Mouse (Mus musculus) midbrain, embryonic 11.5 days (tissue): ENCODE data around the gene Stx11. TPM values are rescaled to one million over a fixed set of nuclear protein-coding genes. Genes with fewer than 3 reads are reported as not detected.

Experiments used
- ATAC-seq: fragments of 200-750 bp; cut with Nextera tagmentation; 2 replicates; pipeline ENCODE4 v1.8.0; 2017; ENCODE audit warnings: moderate TSS enrichment, moderate library complexity; ENCODE audit not compliant: low FRiP score
- DNase-seq: peaks from one replicate; pipeline ENCODE4 v3.0.0; 2015; ENCODE audit warnings: low spot score; ENCODE audit errors: missing footprints
- H3K27ac ChIP-seq: fragments of 300-500 bp; sonication (generic); 2 replicates; pipeline ENCODE4 v1.5.1; 2014; ENCODE audit warnings: low read depth, low read length
- H3K27me3 ChIP-seq: fragments of 300-500 bp; sonication (generic); 2 replicates; pipeline ENCODE4 v1.6.1; 2014; ENCODE audit warnings: mild to moderate bottlenecking, low read length, moderate library complexity, mixed read lengths; ENCODE audit not compliant: control insufficient read depth, insufficient read depth
- H3K36me3 ChIP-seq: fragments of 300-500 bp; sonication (generic); 2 replicates; pipeline ENCODE4 v1.6.1; 2014; ENCODE audit warnings: mild to moderate bottlenecking, low read length, moderate library complexity, mixed read lengths; ENCODE audit not compliant: control insufficient read depth, insufficient read depth
- H3K4me1 ChIP-seq: fragments of 300-500 bp; sonication (generic); 2 replicates; pipeline ENCODE4 v1.6.1; 2014; ENCODE audit warnings: low read length; ENCODE audit not compliant: control insufficient read depth, insufficient read depth
- H3K4me2 ChIP-seq: fragments of 300-500 bp; sonication (generic); 2 replicates; pipeline ENCODE4 v1.6.1; 2014; ENCODE audit warnings: mild to moderate bottlenecking, moderate library complexity
- H3K4me3 ChIP-seq: fragments of 300-500 bp; sonication (generic); 2 replicates; pipeline ENCODE4 v1.5.1; 2014; ENCODE audit warnings: low read depth, low read length
- H3K9ac ChIP-seq: fragments of 300-500 bp; sonication (generic); 2 replicates; pipeline ENCODE4 v1.6.1; 2014; ENCODE audit warnings: low read length
- H3K9me3 ChIP-seq: fragments of 300-500 bp; sonication (generic); 2 replicates; pipeline ENCODE4 v1.6.1; 2016; ENCODE audit warnings: low read length; ENCODE audit not compliant: control insufficient read depth
- WGBS: fragments of 180-500 bp; shearing (Covaris S2); extraction: QIAGEN DNeasy Blood & Tissue Kit; methylation state at CpG from one replicate; pipeline ENCODE4 v1.1.7; 2014; 5-methylcytosine and 5-hydroxymethylcytosine counted together
- polyA plus RNA-seq: library from polyadenylated mRNA; unstranded; fragments of >200 nt; fragmentation: Nextera tagmentation; extraction: Ambion mirVana; gene quantifications from 2 replicates; pipeline ENCODE4 v1.2.1, GENCODE M21; 2014

The Stx11 gene
- polyA plus RNA-seq, 1 experiment from 2014 or later: 2.0 TPM

GRCm38 (mm10) chr10:12928193-12928592, 35.9 kb downstream of the Stx11 start:
- no peak for ATAC-seq
- H3K36me3 ChIP-seq: no peaks in the 10 kb centered on the region
- no peaks in the 10 kb centered on the region for H3K9me3 ChIP-seq
- DNase-seq: peak; percentile 35
- H3K4me3 ChIP-seq: no peak overlapping the region
- H3K4me1 ChIP-seq: peaks cover 5% of the 10 kb centered on the region
- no peak overlapping the region for H3K27ac ChIP-seq
- no peak overlapping the region for H3K4me2 ChIP-seq
- WGBS: 90% methylated on average over 6 of the region's 6 CpGs
- H3K9ac ChIP-seq: no peak overlapping the region
- no peaks in the 10 kb centered on the region for H3K27me3 ChIP-seq

- peak; percentile 100 for DNase-seq
- Histone ChIP-seq H3K4me1 (peaks cover 6% of the 10 kb centered on the region), H3K9ac (peak overlapping the region; percentile 76), H3K27me3 (no peaks in the 10 kb centered on the region), H3K4me2 (peak overlapping the region; percentile 52), H3K27ac (peak overlapping the region; percentile 81), H3K9me3 (no peaks in the 10 kb centered on the region), H3K4me3 (peak overlapping the region; percentile 65), H3K36me3 (no peaks in the 10 kb centered on the region)
- peak; percentile 94 for ATAC-seq
- WGBS: 1% methylated on average over 55 of the region's 55 CpGs
Measured at GRCm38 (mm10) chr10:12922574-12923353, 41.3 kb downstream of the Stx11 start.

GRCm38 (mm10) chr10:12922077-12922573, 42.0 kb downstream of the Stx11 start:
- peak; percentile 47 for ATAC-seq
- Histone ChIP-seq H3K27ac (no peak overlapping the region), H3K36me3 (no peaks in the 10 kb centered on the region), H3K27me3 (no peaks in the 10 kb centered on the region), H3K4me1 (peaks cover 6% of the 10 kb centered on the region), H3K4me3 (peak overlapping the region; percentile 65), H3K9me3 (no peaks in the 10 kb centered on the region), H3K9ac (peak overlapping the region; percentile 76; the same call in 1 of the 2 replicates), H3K4me2 (peak overlapping the region; percentile 52)
- WGBS: 2% methylated on average over 13 of the region's 13 CpGs
- DNase-seq: no peak

DNA sequence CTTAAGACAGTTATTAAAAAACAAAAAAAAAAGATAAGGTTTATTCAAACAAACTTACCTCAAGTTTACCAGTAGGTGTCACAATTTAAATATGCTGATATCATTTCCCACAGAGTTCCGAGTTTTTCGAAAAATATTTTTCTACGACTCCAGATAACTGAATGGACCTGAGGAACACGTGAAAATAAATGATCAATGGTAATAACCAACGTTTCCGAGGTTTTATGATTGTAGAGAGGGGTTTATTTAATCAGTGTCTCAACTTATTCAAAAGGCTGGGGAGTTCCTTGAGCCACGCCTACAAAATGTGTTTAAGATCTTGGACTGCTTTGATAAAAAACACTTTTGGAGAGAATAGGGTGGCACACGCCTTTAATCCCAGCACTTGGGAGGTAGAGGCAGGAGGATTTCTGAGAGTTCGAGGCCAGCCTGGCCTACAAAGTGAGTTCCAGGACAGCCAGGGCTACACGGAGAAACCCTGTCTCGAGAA, 42.5 kb downstream of the Stx11 start:
- Histone ChIP-seq H3K4me3 (no peak overlapping the region; the same call in 1 of the 2 replicates), H3K4me1 (peaks cover 6% of the 10 kb centered on the region), H3K36me3 (no peaks in the 10 kb centered on the region), H3K9ac (no peak overlapping the region), H3K27me3 (no peaks in the 10 kb centered on the region), H3K27ac (no peak overlapping the region), H3K9me3 (no peaks in the 10 kb centered on the region), H3K4me2 (peak overlapping the region; percentile 52; the same call in 1 of the 2 replicates)
- DNase-seq (peak; percentile 88), ATAC-seq (no peak)
- WGBS: 53% methylated on average over 11 of the region's 11 CpGs

DNA sequence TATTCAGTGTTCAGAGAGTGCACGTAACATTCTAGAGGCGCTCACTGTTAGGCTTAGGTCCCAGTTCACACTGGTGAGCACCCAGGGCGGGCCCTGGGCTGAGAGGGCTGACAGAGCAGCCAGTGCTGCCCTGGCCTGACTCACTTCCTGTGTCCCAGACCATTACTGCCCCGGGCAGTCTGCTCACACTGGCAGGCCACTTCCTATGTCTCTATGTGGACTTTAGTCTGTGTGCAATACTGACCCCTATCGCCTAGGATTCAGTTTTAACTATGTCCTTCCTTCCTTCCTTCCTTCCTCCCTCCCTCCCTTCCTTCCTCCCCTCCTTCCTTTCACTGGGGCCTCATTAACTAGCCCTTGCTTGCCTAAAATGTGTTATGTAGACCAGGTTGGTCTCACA, 44.8 kb downstream of the Stx11 start:
- Histone ChIP-seq H3K36me3 (no peaks in the 10 kb centered on the region), H3K9ac (no peak overlapping the region), H3K9me3 (no peaks in the 10 kb centered on the region), H3K4me1 (peaks cover 6% of the 10 kb centered on the region), H3K27ac (no peak overlapping the region), H3K4me3 (no peak overlapping the region), H3K4me2 (no peak overlapping the region), H3K27me3 (no peaks in the 10 kb centered on the region)
- WGBS: 51% methylated on average over 5 of the region's 5 CpGs
- ATAC-seq (no peak), DNase-seq (no peak)

DNA sequence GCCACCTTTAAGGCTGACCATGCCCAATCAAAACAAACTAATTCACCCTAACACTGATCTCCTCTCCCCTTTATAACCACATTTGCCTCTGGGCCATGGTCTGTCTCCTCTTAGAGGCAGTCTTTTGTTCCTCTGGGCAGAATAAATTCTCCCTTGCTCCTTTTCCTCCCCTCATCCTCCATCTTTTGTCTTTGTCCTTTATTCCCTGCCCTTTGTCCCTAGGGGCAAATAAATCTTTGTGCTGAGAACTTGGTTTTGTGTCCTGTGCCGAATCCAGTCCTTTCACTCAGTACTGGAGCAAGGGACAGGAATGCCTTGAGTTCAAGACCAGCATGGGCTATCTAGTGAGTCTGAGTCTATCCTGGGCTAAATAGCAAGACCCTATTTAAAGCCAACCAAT, 46.5 kb downstream of the Stx11 start:
- no peaks in the 10 kb centered on the region for H3K27me3 ChIP-seq
- no peak overlapping the region for H3K27ac ChIP-seq
- ATAC-seq (no peak), DNase-seq (no peak)
- no peak overlapping the region for H3K9ac ChIP-seq
- H3K4me1 ChIP-seq: no peaks in the 10 kb centered on the region
- H3K36me3 ChIP-seq: no peaks in the 10 kb centered on the region
- no peak overlapping the region for H3K4me2 ChIP-seq
- WGBS: 26% methylated on average over 1 of the region's 1 CpGs
- no peaks in the 10 kb centered on the region for H3K9me3 ChIP-seq
- no peak overlapping the region for H3K4me3 ChIP-seq

GRCm38 (mm10) chr10:12916376-12916775, 47.7 kb downstream of the Stx11 start:
- Histone ChIP-seq H3K36me3 (no peaks in the 10 kb centered on the region), H3K4me3 (no peak overlapping the region), H3K9me3 (no peaks in the 10 kb centered on the region), H3K27me3 (no peaks in the 10 kb centered on the region), H3K9ac (no peak overlapping the region), H3K27ac (no peak overlapping the region), H3K4me1 (no peaks in the 10 kb centered on the region), H3K4me2 (no peak overlapping the region)
- no peak for ATAC-seq
- 88% methylated on average over 6 of the region's 6 CpGs for WGBS
- no peak for DNase-seq

GRCm38 (mm10) chr10:12915826-12916225, 48.3 kb downstream of the Stx11 start:
- no peaks in the 10 kb centered on the region for H3K4me1 ChIP-seq
- no peak overlapping the region for H3K9ac ChIP-seq
- H3K9me3 ChIP-seq: no peaks in the 10 kb centered on the region
- WGBS: 83% methylated on average over 7 of the region's 7 CpGs
- no peaks in the 10 kb centered on the region for H3K36me3 ChIP-seq
- no peak overlapping the region for H3K27ac ChIP-seq
- no peak overlapping the region for H3K4me3 ChIP-seq
- no peak overlapping the region for H3K4me2 ChIP-seq
- ATAC-seq (no peak), DNase-seq (no peak)
- H3K27me3 ChIP-seq: no peaks in the 10 kb centered on the region

GRCm38 (mm10) chr10:12914203-12914602, 49.9 kb downstream of the Stx11 start:
- WGBS: 92% methylated on average over 1 of the region's 1 CpGs
- H3K4me3 ChIP-seq: no peak overlapping the region

More at GRCm38 (mm10) chr10:12914203-12914602, 49.9 kb downstream of the Stx11 start:
- Histone ChIP-seq H3K4me1 (no peaks in the 10 kb centered on the region), H3K36me3 (no peaks in the 10 kb centered on the region), H3K27me3 (no peaks in the 10 kb centered on the region), H3K4me2 (no peak overlapping the region), H3K9ac (no peak overlapping the region), H3K27ac (no peak overlapping the region), H3K9me3 (no peaks in the 10 kb centered on the region)
- DNase-seq (no peak), ATAC-seq (no peak)
